Mouse (Mus musculus) granulocyte monocyte progenitor cell, adult 5-6 weeks (primary cell): Measurements from ENCODE around the gene Faxc. TPM values are rescaled to one million over a fixed set of nuclear protein-coding genes. Genes with fewer than 3 reads are reported as not detected.

ENCODE experiments used
- ATAC-seq: replicated peaks from 2 replicates; pipeline ENCODE4 v1.8.0; 2016; ENCODE audit warnings: mild to moderate bottlenecking, moderate TSS enrichment, inconsistent platforms; ENCODE audit not compliant: poor library complexity, severe bottlenecking
- total RNA-seq, 2 experiments: library from RNA; stranded (forward) in 1 of 2; stranded (reverse) in 1 of 2; fragments of 200-712, 200-1000 nt in 1 of 2; fragments of >200 nt in 1 of 2; fragmentation: Nextera tagmentation in 1 of 2; gene quantifications; 2 replicates each; pipeline ENCODE4 v1.2.3; 2014 to 2017

Faxc gene
- total RNA-seq, 2 experiments from 2014 or later, result not detected

- no peak for ATAC-seq
These were observed 86.7 kb downstream of the Faxc start for GRCm38 (mm10) chr4:22017656-22018379.

DNA sequence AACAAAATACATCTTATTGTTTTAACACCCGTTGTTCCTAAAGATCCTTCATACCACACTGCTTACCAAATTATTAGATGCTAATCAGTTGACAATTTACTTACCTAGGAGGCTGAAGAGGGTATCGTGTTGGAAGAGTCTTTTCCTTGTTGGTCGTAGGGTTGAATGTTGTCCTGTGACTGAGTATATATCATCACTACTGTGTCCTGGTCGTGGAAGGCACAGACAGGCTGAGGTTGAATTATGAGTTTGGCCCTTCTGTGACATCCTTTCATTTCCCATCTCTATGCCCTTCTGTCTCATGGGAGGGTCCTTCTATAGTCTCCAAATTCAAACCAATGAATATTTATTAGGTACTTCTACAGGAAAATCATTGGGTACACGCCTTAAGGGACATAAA, 87.3 kb downstream of the Faxc start:
- no peak for ATAC-seq

- ATAC-seq, result no peak
These were observed 98.8 kb downstream of the Faxc start for GRCm38 (mm10) chr4:22029951-22030350.

Other genes starting within 250 kb of the Faxc start
- not detected in 2 replicates for gene Prdm13, start 245.4 kb upstream of the Faxc start, total RNA-seq (2014; fragmentation: Nextera tagmentation)
- not detected in 2 replicates for gene Prdm13, start 245.4 kb upstream of the Faxc start, total RNA-seq (2017)
- 22.2 and 31.3 TPM in 2 replicates for gene Ccnc, start 203.6 kb upstream of the Faxc start, total RNA-seq (2014; fragmentation: Nextera tagmentation)
- gene Ccnc, start 203.6 kb upstream of the Faxc start, total RNA-seq (2017), result 34.0 and 41.4 TPM in 2 replicates
- gene Usp45, start 164.2 kb upstream of the Faxc start, total RNA-seq (2014; fragmentation: Nextera tagmentation), result 15.3 and 29.5 TPM in 2 replicates
- gene Usp45, start 164.2 kb upstream of the Faxc start, total RNA-seq (2017), result 12.0 and 14.4 TPM in 2 replicates
- gene Tstd3, start 164.1 kb upstream of the Faxc start, total RNA-seq (2014; fragmentation: Nextera tagmentation), result 9.1 and 11.7 TPM in 2 replicates
- gene Tstd3, start 164.1 kb upstream of the Faxc start, total RNA-seq (2017), result 11.8 and 13.1 TPM in 2 replicates
- 144 and 186 TPM in 2 replicates for gene Pnisr, start 83.7 kb upstream of the Faxc start, total RNA-seq (2014; fragmentation: Nextera tagmentation)
- gene Pnisr, start 83.7 kb upstream of the Faxc start, total RNA-seq (2017), result 71.7 and 113 TPM in 2 replicates
- gene Coq3, start 51.7 kb upstream of the Faxc start, total RNA-seq (2014; fragmentation: Nextera tagmentation), result 5.9 and 9.6 TPM in 2 replicates
- gene Coq3, start 51.7 kb upstream of the Faxc start, total RNA-seq (2017), result 9.0 and 20.3 TPM in 2 replicates